Mouse (Mus musculus) CH12.LX (cell line): ENCODE measurements around the gene Abi1. TPM values are rescaled to one million over a fixed set of nuclear protein-coding genes. Genes with fewer than 3 reads are reported as not detected.

Experiments used
- DNase-seq: peaks from one replicate; pipeline ENCODE4 v3.0.0-alpha.2; 2013; ENCODE audit errors: extremely low read depth
- H3K27ac ChIP-seq: 2 replicates; pipeline ENCODE4 v1.5.1; 2012; ENCODE audit warnings: low read depth, mild to moderate bottlenecking, control low read depth, moderate library complexity; ENCODE audit not compliant: insufficient read depth
- H3K27me3 ChIP-seq: replicated peaks from 2 replicates; pipeline ENCODE3; 2012; ENCODE audit warnings: inconsistent platforms
- H3K36me3 ChIP-seq, 2 experiments: replicated peaks in 1 of 2; 2 replicates each; pipeline versions ENCODE3 to v1.6.1; 2012; ENCODE audit warnings: inconsistent platforms in 1 of 2, low read length in 1 of 2, mild to moderate bottlenecking in 1 of 2, mixed read lengths in 1 of 2, moderate library complexity in 1 of 2; ENCODE audit not compliant: control insufficient read depth in 1 of 2, insufficient read depth in 1 of 2
- H3K4me1 ChIP-seq, 2 experiments: 2 replicates each; pipeline ENCODE4 v1.6.1; 2012; ENCODE audit warnings: inconsistent platforms in 1 of 2, moderate library complexity in 1 of 2; ENCODE audit not compliant: insufficient read depth in 2 of 2, control insufficient read depth in 1 of 2
- H3K4me2 ChIP-seq: 2 replicates; pipeline ENCODE4 v1.6.1; 2012; ENCODE audit warnings: low read depth, mild to moderate bottlenecking, control low read depth; ENCODE audit not compliant: poor library complexity, insufficient read depth, severe bottlenecking
- H3K4me3 ChIP-seq, 3 experiments: fragments of 150-350 bp in 1 of 3; sonication (generic) in 1 of 3; replicated peaks in 1 of 3; 2 replicates each; pipeline versions ENCODE3 to v1.5.1; 2011 to 2012; ENCODE audit warnings: low read depth in 2 of 3, low read length in 2 of 3, mild to moderate bottlenecking in 2 of 3, moderate library complexity in 2 of 3, control low read depth in 1 of 3, improper control_type of control experiment in 1 of 3, inconsistent platforms in 1 of 3, mixed read lengths in 1 of 3; ENCODE audit not compliant: poor library complexity in 1 of 3
- H3K79me2 ChIP-seq: replicated peaks from 2 replicates; pipeline ENCODE4 v1.6.1; 2012; ENCODE audit warnings: mild to moderate bottlenecking, moderate library complexity; ENCODE audit not compliant: control insufficient read depth, poor library complexity, insufficient read depth, severe bottlenecking; ENCODE audit errors: extremely low read depth
- H3K9ac ChIP-seq: 2 replicates; pipeline ENCODE4 v1.6.1; 2012; ENCODE audit warnings: low read depth, mild to moderate bottlenecking, control low read depth, moderate library complexity; ENCODE audit not compliant: insufficient read depth
- H3K9me3 ChIP-seq: replicated peaks from 2 replicates; pipeline ENCODE3; 2012; ENCODE audit warnings: low read length, inconsistent platforms, mixed read lengths
- BHLHE40 ChIP-seq: IDR thresholded peaks from 2 replicates; pipeline ENCODE4 v1.6.1; 2011; ENCODE audit warnings: mild to moderate bottlenecking, low read depth, low read length, improper control_type of control experiment
- CHD2 ChIP-seq: IDR thresholded peaks from 2 replicates; pipeline ENCODE4 v1.6.1; 2011; ENCODE audit warnings: low read length, improper control_type of control experiment
- EP300 ChIP-seq: IDR thresholded peaks from 2 replicates; pipeline ENCODE4 v1.6.1; 2011; ENCODE audit warnings: low read length, improper control_type of control experiment
- ETS1 ChIP-seq: conservative IDR thresholded peaks from 2 replicates; pipeline ENCODE4 v1.6.1; 2012; ENCODE audit warnings: low read depth, mild to moderate bottlenecking, inconsistent platforms, low read length, improper control_type of control experiment, moderate library complexity
- HCFC1 ChIP-seq: IDR thresholded peaks from 2 replicates; pipeline ENCODE4 v1.6.1; 2012; ENCODE audit warnings: low read depth, mild to moderate bottlenecking, inconsistent platforms, low read length, improper control_type of control experiment
- JUND ChIP-seq: conservative IDR thresholded peaks from 2 replicates; pipeline ENCODE4 v1.6.1; 2011; ENCODE audit warnings: low read depth, low read length, improper control_type of control experiment
- KAT2A ChIP-seq: IDR thresholded peaks from 2 replicates; pipeline ENCODE4 v1.6.1; 2012; ENCODE audit warnings: low read length, improper control_type of control experiment, inconsistent platforms; ENCODE audit not compliant: insufficient replicate concordance
- MAFK ChIP-seq: IDR thresholded peaks from 2 replicates; pipeline ENCODE4 v1.6.1; 2011; ENCODE audit warnings: low read length, improper control_type of control experiment; ENCODE audit not compliant: insufficient replicate concordance
- MAX ChIP-seq: IDR thresholded peaks from 2 replicates; pipeline ENCODE4 v1.6.1; 2011; ENCODE audit warnings: low read length, improper control_type of control experiment
- MAZ ChIP-seq: IDR thresholded peaks from 2 replicates; pipeline ENCODE4 v1.6.1; 2012; ENCODE audit warnings: low read depth, mild to moderate bottlenecking, inconsistent platforms, low read length, improper control_type of control experiment, moderate library complexity
- MEF2A ChIP-seq: IDR thresholded peaks from 2 replicates; pipeline ENCODE4 v1.6.1; 2014; ENCODE audit warnings: low read depth, mild to moderate bottlenecking, inconsistent platforms, low read length, improper control_type of control experiment, borderline replicate concordance
- NELFE ChIP-seq: IDR thresholded peaks from 2 replicates; pipeline ENCODE4 v1.6.1; 2011; ENCODE audit warnings: low read depth, low read length, improper control_type of control experiment
- NRF1 ChIP-seq: IDR thresholded peaks from 2 replicates; pipeline ENCODE4 v1.6.1; 2014; ENCODE audit warnings: low read depth, mild to moderate bottlenecking, inconsistent platforms, low read length, improper control_type of control experiment, moderate library complexity
- POLR2A ChIP-seq: IDR thresholded peaks from 2 replicates; pipeline ENCODE4 v1.6.1; 2011; ENCODE audit warnings: low read depth, mild to moderate bottlenecking, improper control_type of control experiment, low read length
- SMC3 ChIP-seq: IDR thresholded peaks from 2 replicates; pipeline ENCODE4 v1.6.1; 2011; ENCODE audit warnings: low read depth, low read length, improper control_type of control experiment
- TBP ChIP-seq: conservative IDR thresholded peaks from 2 replicates; pipeline ENCODE4 v1.6.1; 2011; ENCODE audit warnings: low read depth, low read length, improper control_type of control experiment
- USF1 ChIP-seq: IDR thresholded peaks from 2 replicates; pipeline ENCODE4 v1.6.1; 2014; ENCODE audit warnings: low read depth, mild to moderate bottlenecking, inconsistent platforms, low read length, improper control_type of control experiment
- USF2 ChIP-seq: conservative IDR thresholded peaks from 2 replicates; pipeline ENCODE4 v1.6.1; 2011; ENCODE audit warnings: low read depth, low read length, improper control_type of control experiment
- ZC3H11A ChIP-seq: IDR thresholded peaks from 2 replicates; pipeline ENCODE4 v1.6.1; 2012; ENCODE audit warnings: low read depth, mild to moderate bottlenecking, inconsistent platforms, low read length, improper control_type of control experiment
- ZKSCAN1 ChIP-seq: IDR thresholded peaks from 2 replicates; pipeline ENCODE4 v1.6.1; 2012; ENCODE audit warnings: low read depth, inconsistent platforms, low read length, improper control_type of control experiment, borderline replicate concordance
- ZMIZ1 ChIP-seq: IDR thresholded peaks from 2 replicates; pipeline ENCODE4 v1.6.1; 2012; ENCODE audit warnings: low read depth, mild to moderate bottlenecking, inconsistent platforms, low read length, improper control_type of control experiment
- dilution Hi-C: fragments of 300-500 bp; cut with MboI; formaldehyde crosslinking; loops from 2 replicates; pipeline ENCODE4 v1.14.3; 2020; ENCODE audit warnings: low sequenced_read_pairs; ENCODE audit not compliant: extremely low pct_unique_long_range_greater_than_20kb, extremely low pct_ligation_motif_present
- in situ Hi-C: fragments of 300-500 bp; cut with MboI; formaldehyde crosslinking; loops from 3 replicates; pipeline ENCODE4 v1.14.3; 2019; ENCODE audit warnings: low sequenced_read_pairs, low pct_ligation_motif_present, low pct_unique_long_range_greater_than_20kb, mixed read lengths
- polyA plus RNA-seq: library from polyadenylated mRNA; unstranded; fragments of >175 nt; gene quantifications from 2 replicates; pipeline ENCODE4 v1.2.1, GENCODE M21; 2012; ENCODE audit warnings: low read depth; ENCODE audit not compliant: insufficient read length
- total RNA-seq, 2 experiments: library from RNA; depleted of rRNA; stranded (reverse); fragments of 300-350 nt in 1 of 2; fragments of >200 nt in 1 of 2; gene quantifications; 2 replicates each; pipeline ENCODE4 v1.2.3; 2012 to 2014

Abi1 gene
- total and polyA plus RNA-seq, 3 experiments, result 45.7 to 104 (median 74.6) TPM

- in situ Hi-C loops (no loop called here), dilution Hi-C loops (no loop called here)
- peaks cover 4 to 61% of the 10 kb centered on the region in 2 experiments; a peak in 3 of 4 replicates for H3K4me1 ChIP-seq
Observed at GRCm38 (mm10) chr2:23019170-23019569, 20.9 kb downstream of the Abi1 start.

GRCm38 (mm10) chr2:23016121-23016520 lies 23.9 kb downstream of the Abi1 start:
- Histone ChIP-seq H3K79me2 (peaks cover 29% of the 10 kb centered on the region), H3K4me2 (0 out of 2 replicates have a peak overlapping the region, but pooled peaks have one; percentile 6), H3K36me3 (peaks cover 2 to 14% of the 10 kb centered on the region in 2 experiments), H3K4me3 (no peak overlapping the region), H3K9ac (no peak overlapping the region), H3K27me3 (no peaks in the 10 kb centered on the region), H3K27ac (no peak overlapping the region), H3K9me3 (peaks cover 4% of the 10 kb centered on the region), H3K4me1 (peaks cover 0 to 30% of the 10 kb centered on the region in 2 experiments; a peak in 2 of 4 replicates)
- dilution Hi-C loops, result no loop called here
- no peak for TF ChIP-seq ZC3H11A
- TF ChIP-seq TBP, result no peak
- TF ChIP-seq NELFE, result no peak
- no peak for TF ChIP-seq MEF2A
- TF ChIP-seq HCFC1, result no peak
- TF ChIP-seq USF1, result no peak
- TF ChIP-seq MAFK, result no peak
- no peak for TF ChIP-seq POLR2A
- no peak for TF ChIP-seq SMC3
- TF ChIP-seq JUND, result no peak
- no peak; the same call in 1 of the 2 replicates for TF ChIP-seq EP300
- no peak for TF ChIP-seq NRF1
- no peak for TF ChIP-seq MAX
- no peak for TF ChIP-seq BHLHE40
- in situ Hi-C loops, result no loop called here
- no peak for DNase-seq

More at GRCm38 (mm10) chr2:23019170-23019569, 20.9 kb downstream of the Abi1 start:
- peaks cover 4% of the 10 kb centered on the region for H3K9me3 ChIP-seq
- TF ChIP-seq MAZ (no peak), USF2 (no peak), USF1 (no peak), CHD2 (no peak), ETS1 (no peak), ZKSCAN1 (no peak), HCFC1 (no peak), KAT2A (no peak), ZMIZ1 (no peak)
- TF ChIP-seq, all 38 proteins: peak for 0
- Histone ChIP-seq H3K27ac (no peak overlapping the region), H3K4me2 (no peak overlapping the region), H3K9ac (no peak overlapping the region), H3K4me3 (no peak overlapping the region), H3K79me2 (peaks cover 46% of the 10 kb centered on the region), H3K27me3 (no peaks in the 10 kb centered on the region), H3K36me3 (peaks cover 2 to 24% of the 10 kb centered on the region in 2 experiments)
- DNase-seq, result no peak
